Mouse (Mus musculus): Measurements from ENCODE around the gene Qrfp. TPM values are rescaled to one million over a fixed set of nuclear protein-coding genes. Genes with fewer than 3 reads are reported as not detected.

Qrfp gene
- total and polyA plus RNA-seq, 3 experiments: not detected

- peak; percentile 83 for DNase-seq
These were observed 40.7 kb downstream of the Qrfp start for GRCm38 (mm10) chr2:31769631-31770111.

- peak; percentile 34 for DNase-seq
These were observed 41.3 kb downstream of the Qrfp start for GRCm38 (mm10) chr2:31769115-31769514.

- no peak for DNase-seq
These were observed 42.6 kb downstream of the Qrfp start for GRCm38 (mm10) chr2:31767815-31768214.

GRCm38 (mm10) chr2:31767104-31767503 is 43.3 kb downstream of the Qrfp start:
- no peak for DNase-seq

GRCm38 (mm10) chr2:31763271-31763670 is 47.1 kb downstream of the Qrfp start:
- DNase-seq: no peak

- no peak for DNase-seq
These were observed 47.5 kb downstream of the Qrfp start for GRCm38 (mm10) chr2:31762853-31763252.

GRCm38 (mm10) chr2:31762155-31762554 is 48.2 kb downstream of the Qrfp start:
- peak; percentile 57 for DNase-seq

GRCm38 (mm10) chr2:31761585-31761984 is 48.8 kb downstream of the Qrfp start:
- peak; percentile 36 for DNase-seq

GRCm38 (mm10) chr2:31761115-31761531 is 49.3 kb downstream of the Qrfp start:
- DNase-seq: peak; percentile 34

- peak; percentile 44 for DNase-seq
These were observed 49.9 kb downstream of the Qrfp start for GRCm38 (mm10) chr2:31760486-31760885.

- peak; percentile 92 for DNase-seq
These were observed 50.5 kb downstream of the Qrfp start for GRCm38 (mm10) chr2:31759751-31760460.

GRCm38 (mm10) chr2:31758966-31759365 is 51.4 kb downstream of the Qrfp start:
- DNase-seq: no peak

- peak; percentile 36 for DNase-seq
These were observed 52.9 kb downstream of the Qrfp start for GRCm38 (mm10) chr2:31757472-31757871.

Other genes with a start within 250 kb of the Qrfp start
- 10 to 100 TPM; 43.9 to 55.6 TPM for gene Fubp3, start 237.9 kb downstream of the Qrfp start, total RNA-seq (2021)
- gene Fubp3, start 237.9 kb downstream of the Qrfp start, polyA plus RNA-seq (2012; rRNA removed): 46.0 and 67.3 TPM in 2 replicates
- gene Prdm12, start 170.5 kb downstream of the Qrfp start, total RNA-seq (2021): not detected
- 0.09 TPM in 1 of 2 replicates, not detected in the other for gene Prdm12, start 170.5 kb downstream of the Qrfp start, polyA plus RNA-seq (2012; rRNA removed)
- 10 to 100 TPM; 20.7 to 23.8 TPM for gene Exosc2, start 139.9 kb downstream of the Qrfp start, total RNA-seq (2021)
- gene Exosc2, start 139.9 kb downstream of the Qrfp start, polyA plus RNA-seq (2012; rRNA removed): 4.7 and 5.4 TPM in 2 replicates
- gene Abl1, start 122.2 kb downstream of the Qrfp start, total RNA-seq (2021): 10 to 100 TPM; 57.0 to 62.7 TPM
- gene Abl1, start 122.2 kb downstream of the Qrfp start, polyA plus RNA-seq (2012; rRNA removed): 56.0 and 63.5 TPM in 2 replicates
- not detected for gene Fibcd1, start 35.4 kb upstream of the Qrfp start, total RNA-seq (2021)
- 0.06 and 0.07 TPM in 2 replicates for gene Fibcd1, start 35.4 kb upstream of the Qrfp start, polyA plus RNA-seq (2012; rRNA removed)
- gene Lamc3, start 76.7 kb upstream of the Qrfp start, total RNA-seq (2021): 10 to 100 TPM; 12.2 to 17.1 TPM
- gene Lamc3, start 76.7 kb upstream of the Qrfp start, polyA plus RNA-seq (2012; rRNA removed): 23.4 and 25.0 TPM in 2 replicates
- gene Aif1l, start 139.6 kb upstream of the Qrfp start, total RNA-seq (2021): 10 to 100 TPM; 20.7 to 81.0 TPM
- gene Aif1l, start 139.6 kb upstream of the Qrfp start, polyA plus RNA-seq (2012; rRNA removed): 16.2 and 16.3 TPM in 2 replicates
- 10 to 100 TPM; 52.5 to 68.6 TPM for gene Nup214, start 163.9 kb upstream of the Qrfp start, total RNA-seq (2021)
- 36.1 and 42.9 TPM in 2 replicates for gene Nup214, start 163.9 kb upstream of the Qrfp start, polyA plus RNA-seq (2012; rRNA removed)

Data from adrenal gland, adult 2 months (tissue).